19 mouse cellular contexts compared by ENCODE assay signal in genomic region chr14:19955077-19955476, GRCm38 (mm10). TPM values are rescaled to one million over a fixed set of nuclear protein-coding genes. Genes with fewer than 3 reads are reported as not detected.
A peak's percentile ranks its signal among the peaks of the same experiment; 100 is the strongest.
DNase-seq lines count a peak whose midpoint lies in the region; ATAC-seq lines count a peak whose summit lies in the region.
"Had no signal": no experiment of that assay in that cellular context is flagged by ENCODE, and none has a peak within 500 bp of the region (broad histone marks: within the 10 kb centered on the region; RNA-seq: fewer than 3 reads in every experiment).

No protein-coding gene starts in this region.

- DNase-seq in cerebellum, postnatal 10 days, result peak; percentile 20 to 22
- no peak for DNase-seq in cerebellum, postnatal 25 days
- DNase-seq in liver, result no peak
- peak; percentile 24 for DNase-seq in liver, embryonic 13.5 days
- no peak for DNase-seq in gastrocnemius, postnatal 4 days (ENCODE audit: low spot score in 2 of 2)
- no peak for DNase-seq in thymus, postnatal 0 days (ENCODE audit: low spot score)
- DNase-seq: adrenal gland, postnatal 36 days; cerebellum, adult 11 months; cerebellum, adult 8-10 months; cerebellum, postnatal 36 days; gastrocnemius, postnatal 36 days had no signal

- no peaks in the 10 kb centered on the region for H3K27me3 ChIP-seq in liver, embryonic 12.5 days (replicated peaks)
- H3K27me3 ChIP-seq in liver, embryonic 13.5 days, result no peaks in the 10 kb centered on the region
- H3K27me3 ChIP-seq: CH12.LX; heart, embryonic 12.5 days had no signal

- no peak overlapping the region for H3K4me2 ChIP-seq in liver, embryonic 12.5 days
- H3K4me2 ChIP-seq in liver, embryonic 13.5 days, result no peak overlapping the region
- H3K4me2 ChIP-seq: heart, embryonic 12.5 days had no signal

- 29% methylated on average over 7 of the region's 7 CpGs for WGBS in liver, embryonic 12.5 days (ENCODE audit: insufficient replicate concordance)
- 19% methylated on average over 7 of the region's 7 CpGs for WGBS in liver, embryonic 13.5 days (ENCODE audit: insufficient replicate concordance)

- peaks cover 14% of the 10 kb centered on the region for H3K4me1 ChIP-seq in liver, embryonic 12.5 days
- H3K4me1 ChIP-seq in liver, embryonic 13.5 days (replicated peaks), result peaks cover 9% of the 10 kb centered on the region
- H3K4me1 ChIP-seq: embryonic facial prominence, embryonic 10.5 days had no signal

- no peak overlapping the region for H3K9ac ChIP-seq in liver, embryonic 12.5 days
- H3K9ac ChIP-seq in liver, embryonic 13.5 days, result no peak overlapping the region
- H3K9ac ChIP-seq: heart, embryonic 12.5 days had no signal

- no peak overlapping the region for H3K4me3 ChIP-seq in liver, embryonic 12.5 days
- no peak overlapping the region for H3K4me3 ChIP-seq in liver, embryonic 13.5 days (replicated peaks)
- H3K4me3 ChIP-seq: embryonic facial prominence, embryonic 10.5 days; heart, embryonic 12.5 days had no signal

- ATAC-seq in liver, embryonic 12.5 days, result peak; percentile 70
- ATAC-seq in liver, embryonic 13.5 days (ENCODE audit: low read depth), result peak; percentile 62; the same call in 1 of the 2 replicates
- ATAC-seq: forebrain, embryonic 14.5 days; hindbrain, embryonic 16.5 days; inflammation-experienced regulatory T-cells, adult 6 months; intestine, postnatal 0 days had no signal

- H3K9me3 ChIP-seq in liver, embryonic 12.5 days (replicated peaks), result no peaks in the 10 kb centered on the region
- no peaks in the 10 kb centered on the region for H3K9me3 ChIP-seq in liver, embryonic 13.5 days (replicated peaks)
- H3K9me3 ChIP-seq: embryonic facial prominence, embryonic 10.5 days; heart, embryonic 12.5 days had no signal

- no peak overlapping the region for H3K27ac ChIP-seq in liver, embryonic 12.5 days
- no peak overlapping the region for H3K27ac ChIP-seq in liver, embryonic 13.5 days
- H3K27ac ChIP-seq: embryonic facial prominence, embryonic 10.5 days had no signal

- no peaks in the 10 kb centered on the region for H3K36me3 ChIP-seq in liver, embryonic 12.5 days
- no peaks in the 10 kb centered on the region for H3K36me3 ChIP-seq in liver, embryonic 13.5 days
- H3K36me3 ChIP-seq: heart, embryonic 12.5 days had no signal

RNA-seq across cellular contexts. Expression of gene Gng2, which starts 22.4 kb away (rescaled TPM):
- polyA plus RNA-seq in liver, embryonic 12.5 days (2016; fragmentation: Nextera tagmentation; extraction: Ambion mirVana), result 10.7 and 11.8 TPM in 2 replicates
- polyA plus RNA-seq in liver, embryonic 13.5 days (2015; fragmentation: Nextera tagmentation; extraction: Ambion mirVana), result 8.8 and 9.5 TPM in 2 replicates
- 10 to 100 TPM; 28.0 to 34.7 TPM for total RNA-seq in gastrocnemius, postnatal 4 days (2021)
- 28.0 and 34.2 TPM in 2 replicates for polyA plus RNA-seq in thymus, postnatal 0 days (2015; fragmentation: Nextera tagmentation; extraction: Ambion mirVana)

Comparison
In these comparisons a context has a peak if more than half of its experiments do, and no peak if none do; other contexts are left out.
1. DNase-seq: peak in cerebellum, postnatal 10 days (2 of 2) and liver, embryonic 13.5 days (single experiment); none in cerebellum, postnatal 25 days (0 of 2), liver (single experiment), gastrocnemius, postnatal 4 days (0 of 2) and thymus, postnatal 0 days (single experiment).